Mouse (Mus musculus) megakaryocyte, embryonic 14.5 days (primary cell): Measurements from ENCODE around the gene Cdkl1.

Source experiments
- FLI1 ChIP-seq: IDR thresholded peaks from 2 replicates; pipeline ENCODE4 v1.6.1; 2012; ENCODE audit warnings: low read length, inconsistent platforms, mixed read lengths
- GATA1 ChIP-seq: IDR thresholded peaks from 3 replicates; pipeline ENCODE4 v1.6.1; 2012; ENCODE audit warnings: mixed read lengths, low read length, inconsistent platforms, borderline replicate concordance

DNA sequence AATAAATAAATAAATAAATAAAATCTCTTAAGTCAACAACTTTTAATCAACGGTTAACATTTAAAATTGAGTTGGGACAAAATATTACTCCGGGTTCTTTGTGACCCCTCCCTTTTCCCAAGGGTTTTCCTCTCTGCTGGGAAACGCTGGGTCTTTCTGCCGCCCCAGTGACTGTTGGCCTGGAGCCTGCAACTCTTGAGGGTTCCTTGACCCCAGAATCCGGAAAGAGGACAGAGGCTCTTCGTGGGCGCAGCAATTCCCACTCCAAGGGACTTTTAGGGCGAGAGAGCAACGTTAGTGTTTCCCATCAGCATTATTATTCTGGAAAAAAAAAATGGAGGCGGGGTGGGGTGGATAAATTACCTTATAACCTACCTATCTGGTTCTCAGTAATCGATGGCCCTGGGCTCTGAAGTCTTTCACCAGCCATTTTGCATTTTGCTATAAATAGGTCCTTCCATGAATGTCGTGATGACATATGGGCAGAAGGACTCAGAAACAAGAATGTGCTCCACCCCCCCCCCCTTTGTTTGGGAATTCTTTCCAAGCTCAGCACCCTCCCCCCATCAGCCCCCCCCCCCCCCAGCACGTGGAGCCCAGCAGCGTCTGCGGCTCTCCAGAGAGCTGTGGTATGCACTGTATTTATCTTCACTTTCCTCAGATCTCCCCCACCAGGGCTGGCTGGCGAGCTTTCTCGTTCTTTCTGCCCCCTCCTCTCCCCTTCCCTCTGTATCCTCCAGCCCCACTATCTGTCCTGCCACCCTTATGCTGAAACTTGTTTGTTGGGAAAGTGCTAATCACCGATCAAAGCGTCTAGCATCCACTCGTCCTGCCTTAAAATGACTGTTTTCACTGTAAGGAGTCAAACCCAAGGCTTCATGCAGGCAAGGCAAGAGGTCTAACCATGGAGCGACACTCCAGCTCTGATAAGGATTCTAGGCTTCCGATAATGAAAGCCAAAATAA, 32.6 kb downstream of the Cdkl1 start:
- TF ChIP-seq GATA1 = no peak
- no peak for TF ChIP-seq FLI1
